Mouse (Mus musculus): ENCODE data around the gene Amacr.

The Amacr gene

GRCm38 (mm10) chr15:10981377-10982063 is at the start of gene Amacr:
Amacr (plus strand) TSS chr15:10981756.
- peak; percentile 21 for DNase-seq (ENCODE audit: extremely low read depth, low read depth, low spot score)

GRCm38 (mm10) chr15:10933930-10934329 is 47.6 kb upstream of the Amacr start:
- no peak for DNase-seq (ENCODE audit: extremely low read depth, low read depth, low spot score)

- no peak for DNase-seq (ENCODE audit: extremely low read depth, low read depth, low spot score)
Observed at GRCm38 (mm10) chr15:10940148-10941108, 41.1 kb upstream of the Amacr start.

DNA sequence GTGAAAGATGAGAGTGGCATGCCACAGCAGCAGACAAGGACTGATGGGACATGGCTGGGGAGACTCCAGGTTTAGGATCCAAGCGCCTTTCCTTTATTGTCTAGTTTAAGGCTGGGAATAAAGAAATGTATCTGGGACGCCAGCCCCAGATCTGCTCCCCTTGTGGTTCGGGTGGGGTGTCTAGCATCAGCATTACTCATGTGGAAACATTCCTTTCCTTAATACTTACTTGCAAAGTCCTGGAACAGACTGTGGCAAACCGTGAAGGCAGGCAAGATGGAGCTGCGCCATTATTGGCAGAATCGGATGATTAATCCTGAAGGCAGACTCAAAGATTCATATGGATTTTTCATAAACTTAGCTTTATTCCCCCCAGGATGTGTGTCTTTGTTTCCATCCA is 39.7 kb upstream of the Amacr start:
- no peak for DNase-seq (ENCODE audit: extremely low read depth, low read depth, low spot score)

GRCm38 (mm10) chr15:10947852-10948251 is 33.7 kb upstream of the Amacr start:
- no peak for DNase-seq (ENCODE audit: extremely low read depth, low read depth, low spot score)

DNA sequence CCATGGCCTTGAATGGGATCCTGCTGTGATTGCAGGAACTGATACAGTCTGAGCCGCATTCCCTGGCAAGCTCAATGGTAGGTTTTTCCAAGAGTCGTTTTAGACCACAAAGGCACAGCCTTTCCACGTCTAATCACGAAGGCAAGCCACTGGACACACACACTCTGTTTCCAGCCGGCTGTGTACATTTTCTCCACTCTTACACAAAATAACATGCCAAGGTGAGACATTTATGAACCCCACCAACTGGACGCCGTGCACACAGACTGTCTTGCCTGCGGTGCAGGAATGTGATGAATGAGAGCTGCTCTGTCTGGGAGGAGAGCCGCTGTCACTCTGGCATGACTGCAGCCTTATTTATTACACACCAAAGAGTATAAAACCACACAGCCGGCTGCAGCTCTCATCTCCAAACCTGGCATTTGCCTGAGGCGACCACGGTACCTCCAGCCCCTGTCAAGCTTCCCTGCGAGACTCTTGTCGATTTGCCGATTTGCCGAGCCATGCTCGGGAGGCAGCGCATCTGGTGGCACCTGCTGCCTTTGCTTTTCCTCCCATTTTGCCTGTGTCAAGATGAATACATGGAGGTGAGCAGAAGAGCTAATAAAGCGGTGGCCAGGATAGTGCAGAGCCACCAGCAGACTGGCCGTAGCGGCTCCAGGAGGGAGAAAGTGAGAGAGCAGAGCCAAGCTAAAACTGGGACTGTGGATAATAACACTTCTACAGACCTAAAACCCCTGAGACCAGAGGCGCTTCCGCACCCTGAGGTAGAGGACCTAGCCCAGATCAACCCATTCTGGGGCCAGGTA is 29.4 kb upstream of the Amacr start, which contains the start of gene C1qtnf3:
Gene C1qtnf3, plus strand, starts transcription at position 382 of the 809 bp plus-strand sequence.
- DNase-seq (ENCODE audit: extremely low read depth, low read depth, low spot score): no peak

DNA sequence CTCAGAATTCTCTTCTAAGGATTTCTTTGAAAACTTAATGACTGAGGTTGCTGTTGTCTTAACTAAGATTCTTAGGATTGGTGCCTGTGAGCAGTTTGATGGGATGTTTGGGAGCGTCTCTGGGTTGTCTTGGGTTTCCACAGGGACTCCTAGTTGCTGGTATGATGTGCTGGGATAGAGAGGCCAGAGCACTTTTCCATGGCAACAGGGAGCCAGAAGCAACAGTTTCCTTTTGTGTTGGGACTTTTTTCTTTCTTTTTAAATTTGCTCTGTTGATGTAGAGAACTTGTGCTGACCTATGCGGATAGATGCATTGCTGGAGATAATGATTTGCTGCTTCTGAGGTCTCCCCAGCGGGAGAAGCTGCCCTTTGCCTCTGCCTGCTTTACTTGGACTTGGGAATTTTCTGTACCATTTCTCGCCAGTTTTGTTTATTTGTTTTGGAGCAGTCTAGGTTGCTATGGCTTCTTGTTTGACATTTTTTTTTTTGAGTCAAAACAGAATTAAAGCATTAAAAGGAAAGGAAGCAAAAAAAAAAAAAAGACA is 28.7 kb upstream of the Amacr start:
- no peak for DNase-seq (ENCODE audit: extremely low read depth, low read depth, low spot score)

GRCm38 (mm10) chr15:10953465-10953864 is 28.1 kb upstream of the Amacr start:
- DNase-seq (ENCODE audit: extremely low read depth, low read depth, low spot score): no peak

- DNase-seq (ENCODE audit: extremely low read depth, low read depth, low spot score): no peak
Observed at GRCm38 (mm10) chr15:10954381-10955016, 27.1 kb upstream of the Amacr start.

GRCm38 (mm10) chr15:10955156-10955555 is 26.4 kb upstream of the Amacr start:
- DNase-seq (ENCODE audit: extremely low read depth, low read depth, low spot score): no peak

- DNase-seq (ENCODE audit: extremely low read depth, low read depth, low spot score): no peak
Observed at GRCm38 (mm10) chr15:10956706-10957105, 24.9 kb upstream of the Amacr start.

GRCm38 (mm10) chr15:10959277-10960026 is 22.1 kb upstream of the Amacr start:
- no peak for DNase-seq (ENCODE audit: extremely low read depth, low read depth, low spot score)

DNA sequence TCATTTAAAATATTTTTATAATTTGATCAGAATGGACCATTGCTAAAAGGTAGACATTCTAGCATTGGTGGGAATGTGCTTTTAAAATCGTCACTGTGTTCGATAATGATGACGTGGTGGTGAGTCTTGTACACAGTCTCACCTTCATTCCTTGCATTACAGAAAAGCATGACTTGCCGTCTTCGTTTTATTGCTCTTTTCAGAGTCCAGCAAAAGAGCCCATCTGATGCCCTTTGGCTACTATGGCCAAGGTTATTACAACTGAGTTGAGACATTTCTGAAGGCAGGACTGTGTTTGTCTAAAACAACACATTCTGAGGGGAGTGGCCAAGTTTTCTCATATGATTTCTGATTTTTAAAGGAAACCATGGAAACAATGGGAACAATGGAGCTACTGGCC is 21.3 kb upstream of the Amacr start:
- DNase-seq (ENCODE audit: extremely low read depth, low read depth, low spot score): no peak

DNA sequence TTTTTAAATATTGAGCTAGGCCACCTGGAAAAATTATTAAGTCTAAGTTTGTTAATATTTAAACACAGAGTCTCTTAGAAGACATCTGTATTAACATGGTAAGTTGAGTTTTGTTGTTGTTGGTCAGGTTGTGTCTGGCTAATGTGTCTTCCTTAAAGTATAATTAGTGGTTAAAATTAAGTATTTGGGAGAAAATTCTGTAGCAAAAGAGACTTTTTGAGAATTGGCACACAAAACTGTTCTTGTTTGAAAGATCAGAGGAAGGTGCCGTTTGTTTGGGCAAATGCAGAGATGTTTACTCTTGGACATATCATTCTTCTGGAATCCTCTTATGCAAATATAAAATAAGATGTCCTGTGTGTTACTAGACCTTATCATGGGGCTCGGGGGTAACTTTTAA is 19.0 kb upstream of the Amacr start:
- DNase-seq (ENCODE audit: extremely low read depth, low read depth, low spot score): no peak

GRCm38 (mm10) chr15:10969439-10969838 is 12.1 kb upstream of the Amacr start:
- DNase-seq (ENCODE audit: extremely low read depth, low read depth, low spot score): no peak

DNA sequence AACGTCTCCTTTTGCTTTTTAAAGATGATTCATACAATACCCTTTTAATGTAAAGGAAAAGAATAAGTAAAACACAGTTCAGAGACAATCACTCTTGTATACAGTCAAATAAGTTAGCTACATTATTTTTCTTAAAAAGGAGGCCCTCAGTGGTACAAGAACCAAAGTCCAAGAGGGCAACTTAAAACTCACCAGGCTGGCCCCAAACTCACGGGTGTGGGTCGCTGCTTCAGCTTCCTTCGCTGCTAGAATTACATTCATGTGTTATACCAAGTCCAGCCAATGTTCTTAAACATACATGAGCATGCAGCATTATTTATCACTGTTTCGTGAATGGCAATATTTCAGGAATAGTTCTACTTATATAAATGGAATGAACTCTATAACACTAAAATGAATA is 10.8 kb upstream of the Amacr start:
- DNase-seq (ENCODE audit: extremely low read depth, low read depth, low spot score): no peak

- DNase-seq (ENCODE audit: extremely low read depth, low read depth, low spot score): no peak
Observed at GRCm38 (mm10) chr15:10977151-10977550, 4.4 kb upstream of the Amacr start.

DNA sequence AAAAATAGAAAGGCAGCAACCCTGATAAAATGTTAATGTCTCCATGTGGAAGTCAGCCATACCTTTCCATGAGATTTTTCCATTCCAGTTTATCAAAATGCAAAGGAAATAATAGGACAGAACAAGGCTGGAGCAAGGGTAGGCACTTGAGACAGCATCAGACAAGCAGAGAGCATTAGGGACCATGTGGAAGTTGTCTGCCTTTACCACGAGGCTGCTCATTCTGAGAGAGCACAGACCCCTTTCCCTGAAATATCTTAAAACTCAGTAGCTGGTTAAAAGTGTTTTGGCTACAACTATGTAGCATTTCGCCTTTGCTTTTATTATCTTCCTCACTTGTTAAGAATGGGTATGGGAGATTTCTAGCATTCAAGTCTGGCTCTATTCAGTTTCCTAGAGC is 844 bp upstream of the Amacr start:
- no peak for DNase-seq (ENCODE audit: extremely low read depth, low read depth, low spot score)

DNA sequence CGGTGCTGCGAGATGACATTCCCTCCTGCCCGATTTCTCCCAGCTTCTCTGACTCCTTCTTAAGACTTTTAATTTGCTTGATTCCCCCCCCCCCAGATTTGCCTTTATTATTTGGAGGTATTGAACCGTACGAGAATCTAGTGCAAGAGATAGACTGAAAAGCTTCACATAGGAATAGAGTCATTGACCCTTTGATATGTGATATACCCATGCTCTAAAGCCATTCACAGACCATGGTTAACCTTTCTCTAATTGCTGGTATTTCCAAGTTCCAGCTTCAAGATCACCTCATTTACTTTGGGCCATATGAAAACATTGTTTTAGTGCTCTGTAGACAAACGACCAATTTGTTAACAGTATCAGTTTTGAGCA is 494 bp downstream of the Amacr start:
- no peak for DNase-seq (ENCODE audit: extremely low read depth, low read depth, low spot score)

DNA sequence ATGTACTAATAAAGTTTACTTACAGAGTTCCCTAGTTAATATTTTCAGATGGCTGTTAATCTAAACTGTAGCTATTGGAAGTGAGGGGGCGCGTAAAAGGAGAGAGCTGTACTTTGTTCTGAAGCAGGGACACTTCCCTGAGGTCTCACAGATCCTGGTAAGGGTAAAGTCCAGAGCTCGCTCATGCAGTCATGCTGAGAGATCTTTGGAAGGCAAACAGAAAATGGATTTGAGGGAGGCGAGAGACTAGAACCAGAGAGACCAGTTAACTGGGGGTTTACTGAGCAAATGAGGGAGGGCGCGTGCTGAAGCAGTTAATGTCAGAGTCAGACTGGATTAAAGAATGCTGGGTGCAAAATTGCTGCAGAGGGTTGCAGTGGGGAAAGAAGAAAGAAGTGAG is 4.2 kb downstream of the Amacr start:
- no peak for DNase-seq (ENCODE audit: extremely low read depth, low read depth, low spot score)
